Mouse (Mus musculus) neural tube, embryonic 13.5 days (tissue): ENCODE measurements around the gene Wasf1. TPM values are rescaled to one million over a fixed set of nuclear protein-coding genes. Genes with fewer than 3 reads are reported as not detected.

Experiments used
- ATAC-seq: fragments of 200-750 bp; cut with Nextera tagmentation; 2 replicates; pipeline ENCODE4 v1.8.0; 2017; ENCODE audit warnings: low read depth, mild to moderate bottlenecking, moderate TSS enrichment, moderate library complexity
- H3K27ac ChIP-seq: fragments of 300-500 bp; sonication (generic); replicated peaks from 2 replicates; pipeline ENCODE4 v1.5.1; 2015; ENCODE audit warnings: moderate library complexity, mild to moderate bottlenecking, inconsistent platforms
- H3K27me3 ChIP-seq: fragments of 300-500 bp; sonication (generic); 2 replicates; pipeline ENCODE4 v1.6.1; 2015; ENCODE audit warnings: mild to moderate bottlenecking, inconsistent platforms
- H3K36me3 ChIP-seq: fragments of 300-500 bp; sonication (generic); 2 replicates; pipeline ENCODE4 v1.6.1; 2015; ENCODE audit warnings: mild to moderate bottlenecking, inconsistent platforms
- H3K4me1 ChIP-seq: fragments of 300-500 bp; sonication (generic); replicated peaks from 2 replicates; pipeline ENCODE4 v1.6.1; 2015; ENCODE audit warnings: inconsistent platforms
- H3K4me2 ChIP-seq: fragments of 300-500 bp; sonication (generic); 2 replicates; pipeline ENCODE4 v1.6.1; 2015; ENCODE audit warnings: inconsistent platforms, mild to moderate bottlenecking, moderate library complexity
- H3K4me3 ChIP-seq: fragments of 300-500 bp; sonication (generic); 2 replicates; pipeline ENCODE4 v1.5.1; 2015; ENCODE audit warnings: mild to moderate bottlenecking, inconsistent platforms
- H3K9ac ChIP-seq: fragments of 300-500 bp; sonication (generic); 2 replicates; pipeline ENCODE4 v1.6.1; 2015; ENCODE audit warnings: moderate library complexity, mild to moderate bottlenecking, inconsistent platforms
- H3K9me3 ChIP-seq: fragments of 300-500 bp; sonication (generic); 2 replicates; pipeline ENCODE4 v1.6.1; 2016; ENCODE audit warnings: inconsistent platforms
- WGBS: fragments of 180-500 bp; shearing (Covaris S2); methylation state at CpG from one replicate; pipeline ENCODE4 v1.1.7; 2015; 5-methylcytosine and 5-hydroxymethylcytosine counted together
- polyA plus RNA-seq: library from polyadenylated mRNA; unstranded; fragments of >200 nt; fragmentation: Nextera tagmentation; extraction: Ambion mirVana; gene quantifications from 2 replicates; pipeline ENCODE4 v1.2.1, GENCODE M21; 2015

The Wasf1 gene
- 106 and 116 TPM in 2 replicates for polyA plus RNA-seq

DNA sequence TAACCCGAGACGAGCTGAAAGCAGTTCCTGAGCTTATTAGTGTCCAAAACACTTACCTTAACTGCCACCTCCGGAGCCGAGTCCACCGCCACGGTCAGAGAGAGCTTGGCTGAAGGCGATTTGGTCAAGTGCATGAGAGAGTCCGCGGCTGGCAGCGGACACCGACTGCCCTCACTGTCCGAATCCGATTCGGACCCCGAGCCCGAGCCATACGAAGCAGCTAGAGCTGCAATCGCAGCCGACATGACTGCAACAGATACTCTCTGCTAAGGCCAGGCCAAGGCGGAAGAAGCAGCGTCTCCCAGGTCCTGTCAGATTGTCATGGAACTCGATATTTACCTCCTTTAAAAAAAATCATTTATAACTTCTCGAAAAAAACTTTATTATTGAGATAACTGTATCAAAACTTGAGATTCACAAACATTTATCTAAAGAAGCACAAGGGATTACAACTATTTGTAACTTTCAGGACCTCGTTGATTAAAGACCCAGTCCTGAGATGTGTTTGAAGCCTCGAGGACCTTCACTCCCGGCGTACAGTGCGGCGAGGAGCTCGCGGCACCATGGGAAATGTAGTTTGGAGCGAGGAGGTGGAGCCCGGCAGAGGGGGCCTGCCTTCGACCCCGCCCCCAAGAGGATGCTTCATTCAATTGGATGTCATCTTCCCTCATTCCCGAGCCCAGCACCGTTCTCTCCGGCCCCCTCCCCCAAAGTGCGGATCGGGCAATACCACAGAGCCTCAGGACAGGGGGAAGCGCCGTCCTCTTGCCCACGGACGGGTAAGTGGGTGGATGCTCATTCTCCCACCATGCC, at the start of gene Wasf1, which contains the start of gene Cdc40:
TSS of gene Wasf1 (plus strand) at position 645 of the 813 bp plus-strand sequence.
TSS of gene Cdc40 (minus strand) at position 481 of the 813 bp plus-strand sequence.
- Histone ChIP-seq H3K36me3 (peaks cover 6% of the 10 kb centered on the region), H3K4me1 (peaks cover 43% of the 10 kb centered on the region), H3K27me3 (no peaks in the 10 kb centered on the region), H3K4me2 (peak within 1 kb of the TSS; percentile 68), H3K9ac (peak within 1 kb of the TSS; percentile 98), H3K9me3 (no peaks in the 10 kb centered on the region), H3K4me3 (peak within 1 kb of the TSS; percentile 95), H3K27ac (peak within 1 kb of the TSS; percentile 99)
- ATAC-seq = peak; percentile 97
- WGBS = under 1% methylated on average over 44 of the region's 44 CpGs

DNA sequence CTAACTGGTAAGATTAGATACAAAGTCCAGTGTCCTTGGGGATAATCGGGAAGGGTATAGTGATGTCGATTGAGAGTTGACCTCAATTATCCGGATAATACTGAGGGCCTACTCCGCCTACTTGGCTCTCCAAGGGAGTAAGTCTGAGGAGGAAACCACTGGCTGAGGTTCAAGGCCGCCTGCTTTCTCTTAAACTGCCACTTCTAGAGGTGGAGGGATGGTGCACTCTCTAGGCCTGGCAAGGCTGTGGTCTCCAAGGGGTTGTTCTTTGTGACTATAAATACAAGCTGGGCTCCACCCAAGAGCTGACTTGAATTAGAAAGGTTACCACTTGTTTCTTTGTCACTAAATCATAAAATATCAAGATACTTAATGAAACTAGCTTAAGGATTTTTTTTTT, 43.2 kb upstream of the Wasf1 start:
- Histone ChIP-seq H3K9ac (no peak overlapping the region), H3K27me3 (no peaks in the 10 kb centered on the region), H3K4me3 (no peak overlapping the region), H3K27ac (no peak overlapping the region), H3K4me2 (no peak overlapping the region), H3K36me3 (peaks cover 56% of the 10 kb centered on the region), H3K4me1 (peaks cover 11% of the 10 kb centered on the region; the same call in 1 of the 2 replicates), H3K9me3 (no peaks in the 10 kb centered on the region)
- no peak for ATAC-seq
- 86% methylated on average over 5 of the region's 5 CpGs for WGBS

DNA sequence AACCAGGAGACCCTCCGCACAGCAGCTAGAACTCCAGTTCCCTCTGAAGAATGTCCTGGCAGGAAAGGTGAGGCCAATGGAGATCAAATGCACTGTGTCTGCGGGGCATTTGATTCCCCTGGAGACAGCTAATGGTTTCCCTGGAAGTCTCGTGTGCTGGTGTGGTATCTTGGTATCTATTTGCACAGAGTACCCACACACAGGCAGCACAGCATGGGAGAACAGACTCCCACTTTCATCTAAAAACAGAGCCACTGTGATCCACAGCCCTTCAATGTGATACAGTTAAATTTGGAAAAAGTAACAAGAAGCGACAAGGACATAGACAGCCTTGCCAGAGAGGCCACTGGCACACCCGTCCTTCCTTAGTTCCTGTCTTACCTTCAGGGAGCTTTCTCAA, 39.4 kb upstream of the Wasf1 start:
- no peak overlapping the region for H3K9ac ChIP-seq
- H3K27ac ChIP-seq = peak overlapping the region; percentile 80
- ATAC-seq = no peak; the same call in 1 of the 2 replicates
- no peaks in the 10 kb centered on the region for H3K27me3 ChIP-seq
- H3K36me3 ChIP-seq = peaks cover 63% of the 10 kb centered on the region
- peaks cover 11% of the 10 kb centered on the region; the same call in 1 of the 2 replicates for H3K4me1 ChIP-seq
- WGBS = 75% methylated on average over 5 of the region's 5 CpGs
- H3K4me2 ChIP-seq = peak overlapping the region; percentile 6; the same call in 1 of the 2 replicates
- H3K9me3 ChIP-seq = no peaks in the 10 kb centered on the region
- no peak overlapping the region for H3K4me3 ChIP-seq

DNA sequence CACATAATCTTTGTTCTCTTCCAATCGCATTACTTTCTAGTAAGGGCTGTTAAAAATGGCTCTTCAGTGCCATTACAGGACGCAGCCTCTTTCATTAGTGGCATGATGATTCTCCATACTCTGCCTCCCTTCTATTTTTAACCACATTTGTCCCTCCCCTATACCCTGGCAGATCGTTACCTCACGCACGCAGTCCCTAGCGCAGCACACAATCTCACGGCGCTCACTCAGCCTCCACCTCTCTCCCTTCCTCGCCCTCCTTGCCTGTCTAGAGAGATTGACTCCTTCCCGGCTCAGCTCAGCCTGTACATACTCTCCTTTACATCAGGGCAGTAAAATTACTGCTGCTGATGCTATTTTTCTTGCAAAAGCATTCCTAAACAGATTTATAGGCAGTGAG, 38.7 kb upstream of the Wasf1 start:
- Histone ChIP-seq H3K27ac (peak overlapping the region; percentile 80), H3K4me1 (peaks cover 11% of the 10 kb centered on the region; the same call in 1 of the 2 replicates), H3K36me3 (peaks cover 63% of the 10 kb centered on the region), H3K27me3 (no peaks in the 10 kb centered on the region), H3K4me2 (peak overlapping the region; percentile 6; the same call in 1 of the 2 replicates), H3K9me3 (no peaks in the 10 kb centered on the region), H3K4me3 (no peak overlapping the region), H3K9ac (no peak overlapping the region; the same call in 1 of the 2 replicates)
- peak; percentile 87; the same call in 1 of the 2 replicates for ATAC-seq
- WGBS = 66% methylated on average over 10 of the region's 10 CpGs

DNA sequence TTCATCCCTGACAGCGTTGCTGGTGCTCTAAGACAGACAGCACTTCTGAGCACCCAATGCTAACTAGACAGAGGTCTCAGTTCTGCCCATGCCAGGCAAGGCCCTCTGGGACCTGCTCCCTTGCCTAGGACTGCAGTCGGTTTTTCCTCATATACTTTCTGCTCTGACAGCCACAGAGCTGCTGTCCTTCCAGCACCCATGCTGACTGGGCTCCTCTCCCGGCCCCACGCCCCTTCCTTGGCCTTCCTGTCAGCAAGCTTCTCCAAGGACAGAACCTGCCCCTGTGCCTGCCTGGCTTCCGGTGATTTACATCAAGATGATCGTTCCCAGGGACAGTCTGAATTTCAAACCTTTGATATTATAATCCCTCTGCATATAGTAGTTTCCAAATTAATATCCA, 37.6 kb upstream of the Wasf1 start:
- H3K36me3 ChIP-seq = peaks cover 63% of the 10 kb centered on the region
- H3K4me2 ChIP-seq = no peak overlapping the region
- 84% methylated on average over 6 of the region's 6 CpGs for WGBS
- H3K4me1 ChIP-seq = peaks cover 11% of the 10 kb centered on the region; the same call in 1 of the 2 replicates
- H3K27ac ChIP-seq = no peak overlapping the region
- H3K27me3 ChIP-seq = no peaks in the 10 kb centered on the region
- no peaks in the 10 kb centered on the region for H3K9me3 ChIP-seq
- H3K4me3 ChIP-seq = no peak overlapping the region
- no peak for ATAC-seq
- no peak overlapping the region for H3K9ac ChIP-seq

DNA sequence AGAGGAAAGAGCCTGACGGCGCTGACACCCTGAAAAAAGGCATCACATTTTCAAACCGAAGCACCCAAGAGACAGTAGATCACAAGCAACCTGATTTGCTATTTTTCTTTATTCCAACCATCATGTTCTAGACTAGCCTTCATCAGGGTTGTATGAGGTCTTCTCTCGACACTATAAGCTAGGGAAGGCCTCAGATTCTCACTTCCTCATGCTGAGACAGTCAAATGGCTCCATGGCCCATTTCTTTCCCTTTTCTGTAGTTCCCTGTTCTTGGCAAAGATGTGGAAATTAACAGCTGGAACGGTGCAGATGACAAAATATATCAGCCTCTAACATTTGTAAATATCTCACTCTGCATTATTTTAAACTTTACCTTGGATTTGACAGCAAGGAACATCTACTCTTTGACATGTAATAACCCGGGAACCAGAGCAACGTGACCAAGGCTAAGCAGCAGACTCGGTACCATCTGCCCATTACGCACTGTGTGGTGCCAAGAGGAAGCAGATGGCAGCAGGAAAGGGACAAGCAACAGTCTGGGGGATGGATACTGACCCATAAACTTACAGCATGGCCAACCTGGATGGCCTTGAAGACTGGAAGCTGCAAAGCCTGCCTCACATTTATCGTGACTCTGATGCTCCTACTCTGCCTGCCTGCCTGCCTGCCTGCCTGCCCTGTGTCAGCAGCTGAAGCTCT, 36.0 kb upstream of the Wasf1 start:
- no peaks in the 10 kb centered on the region for H3K9me3 ChIP-seq
- H3K36me3 ChIP-seq = peaks cover 51% of the 10 kb centered on the region
- no peak overlapping the region for H3K4me2 ChIP-seq
- peaks cover 11% of the 10 kb centered on the region; the same call in 1 of the 2 replicates for H3K4me1 ChIP-seq
- ATAC-seq = no peak
- H3K9ac ChIP-seq = no peak overlapping the region
- H3K4me3 ChIP-seq = no peak overlapping the region
- no peaks in the 10 kb centered on the region for H3K27me3 ChIP-seq
- no peak overlapping the region for H3K27ac ChIP-seq
- 91% methylated on average over 10 of the region's 10 CpGs for WGBS

DNA sequence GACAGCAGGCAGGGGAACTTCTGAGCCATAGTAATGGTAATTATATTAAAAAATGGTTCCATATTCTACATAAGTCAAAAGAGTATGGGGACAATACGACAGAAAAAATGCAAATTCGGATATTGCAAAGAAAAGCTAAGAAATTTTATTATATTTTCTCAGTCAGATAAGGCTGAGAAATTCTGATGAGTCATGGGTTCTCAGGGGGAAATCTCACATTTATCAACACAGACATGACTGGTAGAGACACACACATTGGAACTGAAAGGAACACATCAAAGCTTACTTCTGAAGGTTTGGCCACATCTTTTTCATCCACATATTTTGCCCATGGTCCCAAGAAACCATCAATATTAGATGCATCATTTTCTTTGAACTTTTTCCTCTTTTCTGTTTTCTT, 32.6 kb upstream of the Wasf1 start:
- Histone ChIP-seq H3K36me3 (peaks cover 30% of the 10 kb centered on the region), H3K4me1 (no peaks in the 10 kb centered on the region), H3K9me3 (no peaks in the 10 kb centered on the region), H3K27ac (no peak overlapping the region), H3K9ac (no peak overlapping the region), H3K4me3 (no peak overlapping the region), H3K27me3 (no peaks in the 10 kb centered on the region), H3K4me2 (no peak overlapping the region)
- no peak for ATAC-seq
- 88% methylated on average over 2 of the region's 2 CpGs for WGBS

DNA sequence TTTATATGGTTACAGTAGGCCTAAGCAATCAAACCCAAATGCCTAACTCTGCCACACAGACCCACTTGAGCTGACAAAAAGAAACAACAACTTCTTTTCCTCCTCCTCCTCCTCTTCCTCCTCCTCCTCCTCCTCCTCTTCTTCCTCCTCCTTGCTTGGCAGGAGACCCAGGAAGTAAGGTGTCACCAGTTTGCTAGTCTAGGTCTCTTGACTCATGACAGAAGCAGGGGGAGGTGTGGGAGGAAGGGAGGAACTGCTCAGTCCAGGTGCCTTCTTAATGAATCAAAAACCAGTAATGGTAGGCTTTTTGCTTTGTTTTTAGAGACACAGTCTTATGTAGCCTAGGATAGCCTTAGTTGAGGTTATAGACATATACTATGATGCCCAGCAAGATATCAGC, 32.1 kb upstream of the Wasf1 start:
- Histone ChIP-seq H3K36me3 (peaks cover 29% of the 10 kb centered on the region), H3K9ac (no peak overlapping the region), H3K4me3 (no peak overlapping the region), H3K9me3 (no peaks in the 10 kb centered on the region), H3K27ac (no peak overlapping the region), H3K4me1 (no peaks in the 10 kb centered on the region), H3K27me3 (no peaks in the 10 kb centered on the region), H3K4me2 (no peak overlapping the region)
- no peak for ATAC-seq

DNA sequence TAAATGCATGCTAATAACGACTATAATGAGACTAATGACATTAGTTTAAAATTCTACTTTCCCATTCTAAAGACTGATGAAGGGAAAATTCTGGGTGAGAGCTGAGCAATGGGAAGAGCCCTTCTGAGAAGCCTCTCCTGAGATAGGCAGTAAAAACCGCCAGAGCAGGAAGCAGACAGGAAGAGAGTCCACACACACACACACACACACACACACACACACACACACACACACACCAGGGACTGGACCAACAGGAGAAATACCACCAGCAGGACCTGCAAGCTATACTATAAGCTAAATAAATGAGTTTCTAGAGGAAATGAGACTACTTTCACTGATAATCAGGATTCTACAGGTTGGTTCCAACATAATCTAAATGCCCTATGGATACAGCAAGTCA, 27.7 kb upstream of the Wasf1 start:
- WGBS = 55% methylated on average over 2 of the region's 2 CpGs
- no peak overlapping the region for H3K4me2 ChIP-seq

DNA sequence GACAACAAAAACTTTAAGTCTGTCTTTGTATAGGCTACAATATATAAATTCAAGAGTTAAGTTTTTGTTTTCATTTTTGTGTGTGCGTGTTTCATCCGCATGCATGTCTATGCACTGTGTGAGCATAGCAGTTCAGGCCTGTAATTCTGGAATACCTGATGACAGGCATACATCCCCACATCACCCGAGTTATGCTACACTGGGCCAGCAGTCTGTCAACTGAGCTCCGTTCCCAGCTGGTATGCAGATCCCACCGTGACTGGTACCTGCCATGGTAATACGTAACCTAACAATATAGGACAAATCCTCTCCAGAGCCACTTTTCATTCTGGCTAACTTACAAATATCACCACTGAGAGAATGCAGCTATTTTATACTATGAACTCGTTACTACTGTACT, 26.6 kb upstream of the Wasf1 start:
- H3K27ac ChIP-seq = no peak overlapping the region
- no peak overlapping the region for H3K4me2 ChIP-seq
- H3K4me1 ChIP-seq = no peaks in the 10 kb centered on the region
- H3K36me3 ChIP-seq = 0 out of 2 replicates have a peak, but pooled peaks cover 5% of the 10 kb centered on the region
- ATAC-seq = no peak
- H3K9ac ChIP-seq = no peak overlapping the region
- H3K4me3 ChIP-seq = no peak overlapping the region
- 90% methylated on average over 7 of the region's 7 CpGs for WGBS
- no peaks in the 10 kb centered on the region for H3K9me3 ChIP-seq
- H3K27me3 ChIP-seq = no peaks in the 10 kb centered on the region

More for the DNA sequence above, 27.7 kb upstream of the Wasf1 start:
- no peak for ATAC-seq
- Histone ChIP-seq H3K4me1 (no peaks in the 10 kb centered on the region), H3K4me3 (no peak overlapping the region), H3K27ac (no peak overlapping the region), H3K27me3 (no peaks in the 10 kb centered on the region), H3K36me3 (0 out of 2 replicates have a peak, but pooled peaks cover 5% of the 10 kb centered on the region), H3K9me3 (no peaks in the 10 kb centered on the region), H3K9ac (no peak overlapping the region)

DNA sequence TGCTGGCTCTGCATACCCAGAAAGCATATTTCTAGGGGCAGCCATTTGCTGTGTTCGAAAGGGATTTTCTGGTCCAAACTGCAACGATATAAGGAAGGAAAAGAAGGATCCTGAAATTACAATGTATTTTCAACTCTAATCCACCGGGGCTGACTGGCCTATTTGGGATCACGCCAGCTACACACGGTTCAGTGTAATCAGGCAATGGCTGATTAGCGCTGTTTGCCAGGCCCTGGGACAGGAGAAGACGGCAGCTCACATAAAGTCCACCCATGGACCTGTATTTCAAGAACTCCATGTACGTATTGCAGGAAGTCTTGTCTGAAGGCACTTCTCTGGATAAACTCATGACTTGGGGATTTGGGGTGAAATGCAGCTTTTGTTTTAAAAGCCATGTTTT, 25.7 kb upstream of the Wasf1 start:
- no peaks in the 10 kb centered on the region for H3K27me3 ChIP-seq
- H3K9me3 ChIP-seq = no peaks in the 10 kb centered on the region
- H3K9ac ChIP-seq = no peak overlapping the region
- no peaks in the 10 kb centered on the region for H3K36me3 ChIP-seq
- H3K4me1 ChIP-seq = no peaks in the 10 kb centered on the region
- H3K27ac ChIP-seq = no peak overlapping the region
- ATAC-seq = no peak
- WGBS = 75% methylated on average over 8 of the region's 8 CpGs
- no peak overlapping the region for H3K4me2 ChIP-seq
- no peak overlapping the region for H3K4me3 ChIP-seq

DNA sequence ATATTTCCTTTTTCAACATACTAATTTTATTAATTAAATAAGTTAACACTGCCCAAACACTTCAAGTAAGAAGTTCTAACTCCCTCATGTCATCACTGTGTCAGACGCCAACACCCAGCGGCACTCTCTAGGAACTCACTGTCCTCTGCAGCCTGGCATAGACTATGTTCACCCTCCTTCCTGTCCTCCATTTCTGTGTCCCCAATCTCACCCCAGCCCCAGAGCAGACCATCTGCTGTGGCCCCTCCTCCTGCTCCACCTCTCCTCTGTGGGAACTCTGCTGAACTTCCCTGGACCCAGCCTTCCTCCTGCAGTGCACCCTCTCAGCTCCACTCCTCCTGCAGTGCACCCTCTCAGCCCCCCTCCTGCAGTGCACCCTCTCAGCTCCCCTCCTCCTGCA, 15.2 kb upstream of the Wasf1 start:
- H3K27me3 ChIP-seq = no peaks in the 10 kb centered on the region
- H3K9me3 ChIP-seq = peaks cover 5% of the 10 kb centered on the region; the same call in 1 of the 2 replicates
- 93% methylated on average over 2 of the region's 2 CpGs for WGBS
- no peak overlapping the region for H3K27ac ChIP-seq
- no peak overlapping the region for H3K4me3 ChIP-seq
- H3K36me3 ChIP-seq = peaks cover 29% of the 10 kb centered on the region
- no peak overlapping the region for H3K4me2 ChIP-seq
- H3K9ac ChIP-seq = no peak overlapping the region
- no peak for ATAC-seq
- no peaks in the 10 kb centered on the region for H3K4me1 ChIP-seq
